Mouse (Mus musculus) common myeloid progenitor, adult 5-6 weeks (primary cell): ENCODE data around the gene Fbxl13. TPM values are rescaled to one million over a fixed set of nuclear protein-coding genes. Genes with fewer than 3 reads are reported as not detected.

Source experiments
- ATAC-seq: replicated peaks from 2 replicates; pipeline ENCODE4 v1.8.0; 2016; ENCODE audit warnings: low read depth, mild to moderate bottlenecking, moderate TSS enrichment, inconsistent platforms; ENCODE audit not compliant: poor library complexity, severe bottlenecking
- total RNA-seq: library from RNA; stranded (forward); fragments of 200-1000, 187-1606 nt; gene quantifications from 2 replicates; pipeline ENCODE4 v1.2.3, GENCODE M21; 2017

Gene Fbxl13
- total RNA-seq, 1 experiment from 2014 or later = 1.8 TPM

DNA sequence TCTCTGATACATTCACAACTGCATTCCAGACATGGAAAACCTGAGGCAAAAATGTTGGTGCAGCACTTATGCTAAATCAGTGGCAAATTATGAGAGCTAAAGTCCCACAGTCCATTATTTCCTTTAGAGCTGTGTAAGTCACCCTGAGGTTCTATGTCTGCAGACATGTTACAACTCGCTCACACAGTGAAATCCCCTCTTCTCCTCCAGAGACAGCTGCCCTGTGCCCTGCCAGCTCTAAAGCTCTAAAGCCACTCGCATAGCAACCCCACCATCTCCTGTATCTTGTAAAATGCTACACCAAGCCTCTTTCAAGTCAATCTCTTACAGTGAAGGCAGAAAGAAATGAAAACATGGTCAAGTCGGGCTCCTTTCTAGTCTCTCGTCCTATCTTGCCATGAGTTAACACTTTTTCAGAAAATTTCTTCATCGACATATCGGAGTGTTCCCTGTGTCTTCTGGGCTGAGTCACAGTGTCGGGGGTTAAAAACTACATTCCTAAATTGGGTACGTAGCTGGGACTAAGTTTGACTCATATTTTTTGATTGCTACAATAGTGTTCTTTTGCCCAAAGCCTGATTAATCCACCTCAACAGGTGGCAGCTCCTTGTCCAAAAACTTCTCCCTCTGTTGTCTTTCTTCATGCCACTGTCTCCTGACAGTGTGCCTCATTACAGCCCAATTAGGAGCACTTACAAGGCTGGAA lies 152.0 kb downstream of the Fbxl13 start:
- ATAC-seq = no peak

DNA sequence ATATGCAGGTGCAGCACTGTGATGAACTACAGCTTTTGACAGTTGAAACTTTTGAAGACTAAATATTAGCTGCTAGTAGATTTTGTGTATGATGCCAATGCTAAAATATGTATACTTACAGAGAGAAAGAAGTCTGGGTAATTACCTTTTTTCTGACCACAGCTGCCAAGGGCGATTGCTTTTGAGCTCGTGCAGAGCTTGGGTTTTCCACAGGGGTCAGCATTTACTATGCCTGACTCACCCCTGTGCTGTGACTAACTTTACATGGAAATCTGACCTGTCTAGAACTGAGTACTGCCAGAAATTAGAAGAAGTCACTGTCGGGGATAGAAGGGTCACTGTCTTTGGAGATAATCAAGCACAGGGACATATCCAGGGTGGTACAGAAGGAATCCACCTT lies 153.2 kb downstream of the Fbxl13 start:
- no peak for ATAC-seq

DNA sequence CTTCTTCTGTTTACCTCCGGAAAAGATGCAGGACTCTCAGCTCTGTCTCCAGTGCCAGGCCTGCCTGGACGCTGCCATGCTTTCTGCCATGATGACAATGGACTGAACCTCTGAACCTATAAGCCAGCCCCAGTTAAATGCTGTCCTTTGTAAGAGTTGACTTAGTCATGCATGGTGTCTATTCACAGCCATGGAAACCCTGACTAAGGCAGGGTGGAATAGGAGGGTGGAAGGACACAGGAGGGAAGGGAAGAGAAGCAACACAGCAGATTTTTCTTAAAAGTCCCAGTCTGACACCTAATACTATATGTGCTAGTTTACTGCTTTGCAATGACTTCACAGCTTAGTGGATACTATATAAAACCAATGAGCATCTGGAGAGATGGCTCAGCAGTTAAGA lies 154.0 kb downstream of the Fbxl13 start:
- no peak for ATAC-seq

DNA sequence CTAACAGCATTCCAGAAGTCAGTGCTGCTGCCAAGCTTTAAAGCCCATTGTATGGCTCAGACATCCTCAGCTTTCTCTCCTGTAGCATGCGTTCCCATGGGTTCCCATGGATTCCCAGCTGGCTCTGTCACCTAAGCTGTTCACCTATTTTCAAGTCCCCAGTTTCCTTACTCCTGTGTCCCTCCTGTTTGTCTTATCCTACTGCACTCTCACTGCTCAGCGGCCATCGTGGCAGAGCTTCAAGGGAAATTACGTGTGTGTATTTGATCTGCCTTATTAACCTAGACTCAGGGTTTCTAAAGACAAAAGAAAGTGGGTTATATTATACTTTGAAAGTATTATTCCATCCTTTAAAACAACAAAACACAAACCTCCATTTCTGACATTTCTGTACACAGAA lies 156.3 kb downstream of the Fbxl13 start:
- ATAC-seq = no peak

DNA sequence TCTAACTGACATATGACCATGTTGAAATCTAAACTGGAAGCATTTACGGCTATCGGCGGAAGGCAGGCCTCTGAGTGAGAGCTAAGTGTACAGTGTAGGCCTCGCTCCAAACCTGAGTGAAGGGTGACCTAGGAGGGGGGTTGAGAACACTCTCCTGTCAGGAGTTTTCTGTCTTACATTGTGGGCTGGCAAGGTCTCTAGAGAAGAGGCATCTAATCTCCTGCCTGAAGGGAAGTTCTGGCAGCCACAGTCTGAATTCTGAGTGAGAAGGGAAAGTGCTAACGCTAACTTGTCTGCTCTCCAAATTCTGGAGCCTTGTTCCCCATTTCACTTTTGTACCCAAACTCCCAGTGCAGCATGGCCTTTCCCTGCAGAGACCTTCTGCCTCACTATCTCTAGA lies 156.9 kb downstream of the Fbxl13 start:
- no peak for ATAC-seq

DNA sequence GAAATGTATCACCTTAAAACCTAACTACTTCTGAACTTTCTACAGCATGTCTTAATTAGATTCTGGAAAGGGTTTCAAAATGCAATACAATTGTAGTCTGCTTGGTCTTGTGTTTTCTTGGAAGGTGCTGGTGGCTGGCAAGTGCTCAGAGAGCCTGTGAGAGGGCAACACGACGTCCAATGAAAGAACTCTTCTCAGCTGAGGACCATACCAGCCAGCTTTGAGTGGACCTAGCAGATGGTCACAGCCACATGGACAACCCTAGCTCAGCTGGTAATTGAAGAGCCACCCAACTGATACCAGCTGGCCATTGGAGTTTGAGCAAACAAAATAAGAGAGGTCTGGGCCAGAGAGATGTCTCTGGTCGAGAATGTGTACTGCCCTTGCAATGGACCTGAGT lies 157.7 kb downstream of the Fbxl13 start:
- no peak for ATAC-seq

DNA sequence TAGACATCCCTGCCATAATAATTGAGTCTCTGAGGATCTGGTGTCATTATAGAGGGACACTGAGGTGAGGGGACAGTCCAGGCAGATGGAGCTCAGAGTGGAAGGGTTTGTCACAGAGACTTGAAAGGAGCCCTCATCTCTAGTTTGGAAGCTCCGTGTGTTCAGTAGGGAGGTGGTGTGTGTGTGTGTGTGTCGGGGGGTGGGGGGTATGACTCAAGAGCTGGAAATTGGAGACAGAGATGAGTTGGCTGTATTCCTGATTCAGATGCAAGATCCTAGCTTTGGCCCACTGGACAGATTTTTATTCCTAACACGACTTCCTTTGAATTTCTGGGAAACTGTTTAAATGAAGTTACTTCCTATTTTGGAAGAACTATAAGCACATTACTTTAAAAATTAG lies 158.1 kb downstream of the Fbxl13 start:
- no peak for ATAC-seq

DNA sequence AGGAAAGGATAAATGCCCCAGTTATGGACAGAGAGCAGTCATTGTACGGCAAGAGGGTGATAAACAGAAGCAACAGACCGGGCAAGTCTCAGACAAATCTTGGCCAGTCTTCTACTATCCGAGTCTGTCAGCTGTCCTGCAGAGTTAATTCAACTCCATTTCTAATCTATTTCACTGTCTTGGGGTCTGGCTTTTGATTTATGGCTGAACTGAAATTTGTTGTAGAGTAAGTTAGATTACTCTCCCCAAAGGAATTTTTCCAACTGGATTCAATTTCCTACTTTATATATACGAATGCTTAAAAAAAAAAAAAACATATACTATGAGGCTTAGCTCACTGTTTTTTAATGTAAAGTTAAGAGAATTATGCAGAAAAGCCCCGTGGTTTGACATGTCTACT lies 158.6 kb downstream of the Fbxl13 start:
- ATAC-seq = no peak

DNA sequence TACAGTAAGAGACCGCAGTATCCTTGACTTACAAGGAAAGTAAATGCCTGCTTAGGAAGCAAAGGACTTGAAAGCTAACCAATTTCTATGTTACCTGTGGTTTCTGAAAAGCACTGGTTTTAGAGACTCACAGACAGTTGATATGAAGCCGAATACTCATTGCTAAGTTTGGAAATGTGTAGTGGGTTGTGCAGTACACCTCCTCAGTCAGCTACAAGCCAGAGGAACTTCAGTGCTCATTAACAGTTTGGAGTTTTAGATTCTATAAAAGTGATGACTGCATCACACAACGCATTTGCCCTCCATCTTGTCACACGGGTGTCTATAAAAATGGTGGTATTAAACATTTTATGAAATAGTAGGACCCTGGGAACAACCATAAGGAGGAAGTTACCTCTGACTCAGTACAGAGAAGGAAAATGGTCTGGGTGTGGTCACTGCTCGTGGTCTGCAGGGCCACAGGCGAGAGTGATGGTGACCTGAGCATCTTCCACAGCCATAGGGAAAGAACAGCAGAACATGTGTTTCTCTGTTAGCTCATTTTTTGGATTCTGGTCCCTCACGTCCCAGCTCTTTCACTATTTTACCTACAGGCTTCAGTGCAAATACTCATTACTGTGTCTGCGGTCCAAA lies 160.1 kb downstream of the Fbxl13 start:
- ATAC-seq = no peak

DNA sequence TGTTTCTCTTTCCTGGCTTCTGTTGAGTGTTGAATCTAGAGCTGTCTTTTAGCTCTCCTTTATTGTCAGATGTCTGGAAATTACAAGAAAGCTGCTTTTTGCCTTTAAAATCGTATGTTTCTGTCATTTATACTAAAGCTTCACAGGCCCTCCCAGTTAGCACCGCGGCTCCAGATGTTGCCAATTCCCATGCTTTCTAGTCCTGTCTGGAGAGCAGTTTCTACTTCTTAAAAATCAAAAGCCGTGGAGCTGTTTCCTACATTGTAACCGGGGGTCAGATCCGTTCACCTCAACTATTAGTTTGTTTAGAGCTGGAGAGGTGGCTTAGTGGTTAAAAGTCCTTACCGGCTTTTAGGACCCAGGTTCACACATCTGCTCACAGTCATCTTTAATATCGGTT lies 162.2 kb downstream of the Fbxl13 start:
- no peak for ATAC-seq

DNA sequence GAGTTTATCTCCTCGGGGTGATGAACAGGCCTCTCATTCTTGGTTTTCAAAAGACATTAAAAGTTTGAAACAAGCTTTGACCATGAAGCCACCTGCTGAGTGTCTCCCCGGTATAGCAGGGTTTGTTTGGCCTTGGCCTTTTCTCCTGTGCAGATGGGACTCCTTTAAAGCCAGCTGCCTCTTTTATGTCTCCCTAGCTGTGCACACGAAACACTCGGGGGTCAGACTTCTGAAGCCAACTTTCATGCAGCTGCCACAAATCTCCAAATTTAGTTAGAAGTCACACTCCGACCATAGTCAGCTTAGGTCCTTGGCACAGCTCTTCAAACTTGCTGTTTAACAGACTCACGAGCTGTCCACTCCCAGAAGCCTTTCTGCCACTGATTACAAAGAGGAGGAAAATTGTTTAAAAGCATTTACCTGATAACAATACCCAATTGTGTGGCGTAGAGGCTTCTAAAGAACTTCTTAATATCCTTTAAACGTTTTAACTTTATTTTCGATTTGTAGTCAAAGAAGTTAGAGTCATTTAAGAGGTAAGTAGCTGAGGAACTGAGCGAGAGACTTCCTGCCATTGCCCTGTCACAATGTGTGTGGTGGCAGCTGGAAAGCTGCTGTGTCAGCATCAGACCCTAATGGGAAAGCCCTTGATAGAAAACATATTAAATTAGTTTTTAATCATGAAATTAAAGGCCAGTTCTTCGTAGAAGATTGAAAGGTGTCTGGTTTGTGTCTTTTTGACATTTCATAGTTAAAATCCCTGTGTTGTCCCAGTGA lies 162.8 kb downstream of the Fbxl13 start:
- ATAC-seq = no peak; the same call in 1 of the 2 replicates

DNA sequence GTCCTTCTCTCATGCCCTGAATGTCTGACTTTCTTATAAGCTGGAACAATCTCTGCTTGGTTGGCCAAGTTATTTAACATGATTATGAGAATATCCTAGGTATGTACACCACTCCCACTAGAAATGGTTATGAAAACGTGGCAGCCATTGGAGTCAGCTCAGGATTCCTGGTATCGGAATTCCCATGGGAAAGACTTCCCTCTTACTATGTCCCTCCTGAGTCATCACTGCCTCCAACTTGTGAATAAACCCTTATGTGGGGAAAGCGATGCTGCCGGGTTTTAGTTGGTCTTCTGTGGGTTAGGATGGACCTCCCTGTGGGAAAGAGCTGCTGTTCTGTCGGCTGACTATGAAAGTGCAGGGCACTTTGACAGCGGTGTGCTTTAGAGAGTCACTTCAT lies 163.9 kb downstream of the Fbxl13 start:
- ATAC-seq = no peak

DNA sequence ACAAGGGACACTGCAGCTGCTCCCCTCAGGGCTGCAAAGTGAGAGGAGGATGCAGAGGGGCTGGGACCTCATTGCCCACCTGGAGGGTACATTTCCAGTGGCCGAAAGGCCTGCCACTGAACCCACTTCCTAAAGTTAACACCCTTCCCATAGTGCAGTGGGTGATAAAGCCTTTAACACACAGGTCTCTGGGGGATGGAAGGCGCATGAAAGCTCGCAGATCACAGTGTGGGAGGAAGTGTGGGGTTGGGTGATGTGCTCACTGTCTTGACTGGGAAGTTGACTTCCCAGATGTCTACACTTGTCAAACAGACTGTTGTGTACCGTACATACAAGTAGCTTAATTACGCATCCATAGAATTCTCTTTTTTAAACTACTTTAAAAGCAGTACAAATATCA lies 165.7 kb downstream of the Fbxl13 start:
- peak; percentile 69 for ATAC-seq

DNA sequence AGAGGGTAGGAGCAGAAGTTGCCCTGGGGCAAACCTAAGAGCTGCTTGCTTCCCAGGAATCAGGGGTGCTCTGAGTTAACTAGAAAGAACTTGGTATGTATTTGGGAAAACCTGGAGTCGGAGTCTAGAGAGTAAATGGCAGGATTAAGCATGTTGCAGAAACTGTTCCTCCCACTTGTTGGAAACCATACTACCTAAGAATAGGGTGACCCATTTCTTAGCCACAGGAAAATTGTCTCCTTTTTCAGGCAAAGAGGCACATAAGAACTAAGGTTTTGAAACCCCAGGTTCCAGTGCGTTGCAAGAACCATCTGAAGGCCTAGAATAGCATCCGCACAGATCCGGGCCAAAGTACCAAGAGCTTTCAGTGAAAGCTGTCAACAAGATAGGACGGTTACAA lies 167.0 kb downstream of the Fbxl13 start:
- no peak for ATAC-seq

DNA sequence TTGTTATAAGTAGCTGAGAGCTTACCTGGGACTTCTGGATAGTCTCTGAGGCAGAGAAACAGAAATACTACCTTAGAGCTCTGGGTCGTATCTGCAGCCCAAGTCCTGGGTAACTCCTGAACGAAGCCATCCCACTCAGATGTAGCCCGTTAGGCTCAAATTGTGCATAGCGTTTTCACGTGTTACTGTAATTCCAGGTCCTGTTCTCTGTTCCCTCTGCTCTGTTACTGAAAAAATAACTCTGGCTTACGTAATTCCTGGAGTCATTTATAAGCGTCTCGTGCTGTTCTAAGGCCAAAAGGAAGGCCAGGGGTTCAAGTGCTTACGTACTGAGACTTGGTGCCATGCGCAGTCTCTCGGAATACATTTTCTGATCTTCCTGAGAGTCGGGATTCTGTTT lies 177.3 kb downstream of the Fbxl13 start:
- no peak for ATAC-seq

DNA sequence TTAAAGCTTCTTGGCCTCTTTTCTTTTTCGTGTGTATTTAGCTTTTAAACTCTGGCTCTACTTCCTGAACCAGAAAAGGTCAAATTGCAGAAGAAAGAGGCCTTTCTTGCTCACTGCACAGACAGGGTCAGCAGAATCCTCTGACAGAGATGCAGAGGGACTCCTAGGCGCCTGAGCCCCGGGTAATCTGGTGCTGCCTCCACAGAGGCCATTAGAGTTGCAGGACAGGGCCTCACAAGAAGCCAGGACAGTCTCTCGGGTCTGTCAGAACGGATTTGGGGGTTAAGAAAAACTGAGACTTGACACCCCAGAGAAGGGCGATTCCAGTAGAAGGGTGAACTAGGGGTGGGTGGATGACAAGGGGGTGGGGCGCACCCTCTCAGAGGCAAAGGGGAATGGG lies 178.0 kb downstream of the Fbxl13 start:
- ATAC-seq = no peak

DNA sequence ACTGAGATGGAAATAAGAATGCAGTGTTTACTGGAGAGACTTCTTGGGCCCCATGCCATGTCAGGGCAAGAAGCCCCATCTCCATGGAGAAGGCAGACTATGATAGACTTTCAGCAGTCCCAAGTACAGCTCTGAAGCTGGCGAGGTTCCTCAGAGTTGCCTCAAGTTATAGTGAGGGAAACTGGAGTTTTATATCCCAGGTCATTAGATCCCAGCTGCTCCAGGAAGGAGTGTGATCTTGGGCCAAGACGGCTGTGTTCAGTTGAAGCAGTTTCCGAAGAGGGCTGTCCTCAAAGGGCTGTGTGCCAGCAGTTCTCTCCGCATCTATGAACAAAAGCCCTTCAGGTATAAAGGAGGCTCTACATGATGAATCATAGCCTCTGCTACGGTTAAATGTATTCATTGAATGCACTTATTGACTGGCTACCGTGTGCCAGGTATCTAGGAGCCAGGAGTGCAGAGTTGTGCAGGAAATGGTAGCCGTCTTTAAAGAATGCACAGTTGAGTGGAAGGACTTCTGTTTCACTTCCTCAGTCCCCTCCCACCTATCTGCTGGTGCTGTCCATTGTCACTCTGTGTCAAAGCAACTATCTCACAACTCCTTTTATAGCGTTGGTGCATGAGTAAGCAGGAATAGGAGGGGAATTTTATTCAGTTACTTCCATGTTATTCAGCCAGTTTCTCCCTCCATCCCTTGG lies 204.5 kb downstream of the Fbxl13 start:
- ATAC-seq = peak; percentile 71; the same call in 1 of the 2 replicates

DNA sequence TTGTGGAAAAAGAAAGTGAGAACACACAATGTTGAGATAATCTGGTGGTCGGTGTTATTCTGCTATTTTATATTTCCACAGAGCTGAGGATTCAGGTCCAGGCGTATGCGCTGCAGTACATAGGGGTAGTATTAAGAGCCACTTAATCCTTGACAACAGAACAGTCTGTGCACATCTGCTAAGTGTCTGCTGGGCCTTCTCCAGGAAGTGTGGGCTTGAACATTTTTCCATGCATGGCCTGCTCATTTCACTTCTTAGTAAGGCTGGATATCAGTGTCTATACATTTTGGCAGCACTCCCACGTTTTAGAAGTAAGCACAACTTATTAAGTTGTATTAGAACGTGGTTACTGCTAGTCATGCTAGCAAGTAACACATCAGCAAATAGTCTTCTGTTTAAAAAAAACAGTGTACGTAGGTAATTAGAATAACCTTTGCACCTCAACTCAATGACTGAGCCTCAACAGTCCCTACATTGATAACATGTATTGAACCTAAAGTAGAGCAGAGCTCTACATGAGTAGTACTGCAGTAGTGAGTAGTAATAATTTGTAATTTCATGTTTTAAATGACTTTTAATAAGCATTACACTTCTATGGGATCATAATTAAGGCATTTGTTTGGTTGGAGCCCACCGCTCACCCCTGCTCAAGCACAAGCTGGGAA lies 205.9 kb downstream of the Fbxl13 start:
- ATAC-seq = no peak

DNA sequence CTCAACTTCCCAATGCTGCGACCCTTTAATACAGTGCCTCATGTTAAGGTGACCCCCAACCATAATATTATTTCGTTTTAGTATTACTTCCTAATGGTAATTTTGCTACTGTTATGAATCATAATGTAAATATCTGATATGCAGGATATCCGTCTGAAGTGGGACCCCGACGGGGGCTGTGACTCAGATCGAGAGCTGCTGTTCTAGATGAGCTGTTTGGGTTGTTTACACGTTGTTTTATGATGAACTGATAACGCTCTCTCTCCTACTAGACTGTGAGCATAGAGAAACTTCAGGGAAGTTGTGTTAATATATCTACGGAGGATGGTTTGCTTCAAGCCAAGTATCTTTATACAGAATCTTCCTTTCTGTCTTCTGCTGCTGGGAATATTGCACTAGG lies 207.0 kb downstream of the Fbxl13 start:
- ATAC-seq = no peak

DNA sequence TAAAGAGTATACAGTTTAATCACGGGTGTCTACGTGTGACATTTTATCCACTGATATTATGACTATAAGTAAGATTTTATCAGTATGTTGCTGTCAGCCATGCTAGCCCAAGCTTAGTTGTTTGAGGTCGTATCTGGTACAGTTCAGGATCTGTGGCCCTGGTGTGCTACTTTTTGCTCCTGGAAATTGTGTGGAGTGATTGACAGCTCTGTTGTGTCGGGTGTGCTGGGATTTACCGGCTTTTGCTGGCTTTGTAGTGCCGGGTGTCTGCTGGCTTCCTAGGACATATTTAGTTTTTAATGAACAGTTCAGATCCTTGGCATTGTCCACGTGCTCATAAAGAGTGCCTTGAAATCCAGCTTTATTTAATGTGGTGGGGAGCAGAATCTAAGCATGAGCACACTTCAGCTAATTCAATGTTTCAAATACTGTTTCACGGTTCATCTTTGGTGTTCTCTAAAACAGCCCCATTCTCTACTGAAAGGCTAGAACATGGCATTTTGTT lies 208.9 kb downstream of the Fbxl13 start:
- ATAC-seq = no peak
